Mouse (Mus musculus): ENCODE data around the gene Fetub. TPM values are rescaled to one million over a fixed set of nuclear protein-coding genes. Genes with fewer than 3 reads are reported as not detected.

The Fetub gene
- total RNA-seq, 2 experiments from 2014 or later, result 0.49 to 0.54 TPM

- no peak overlapping the region for H3K4me3 ChIP-seq
- no peak for DNase-seq (ENCODE audit: low spot score in 2 of 2)
- no peak for TF ChIP-seq CTCF (conservative IDR thresholded peaks at IDR 0.05)
- no peak overlapping the region for H3K27ac ChIP-seq
Observed at GRCm38 (mm10) chr16:22955397-22956084, 37.4 kb downstream of the Fetub start.

GRCm38 (mm10) chr16:22956085-22956439, 37.9 kb downstream of the Fetub start:
- DNase-seq (ENCODE audit: low spot score in 2 of 2), result no peak
- no peak for TF ChIP-seq CTCF (conservative IDR thresholded peaks at IDR 0.05)
- Histone ChIP-seq H3K27ac (no peak overlapping the region), H3K4me3 (no peak overlapping the region)

- Histone ChIP-seq H3K27ac (no peak overlapping the region), H3K4me3 (no peak overlapping the region)
- no peak for DNase-seq (ENCODE audit: low spot score in 2 of 2)
- TF ChIP-seq CTCF (conservative IDR thresholded peaks at IDR 0.05), result no peak
Observed at GRCm38 (mm10) chr16:22961073-22961472, 42.9 kb downstream of the Fetub start.

- no peak for DNase-seq (ENCODE audit: low spot score in 2 of 2)
- TF ChIP-seq CTCF (conservative IDR thresholded peaks at IDR 0.05), result no peak
Observed at GRCm38 (mm10) chr16:22962256-22962655, 44.1 kb downstream of the Fetub start.

GRCm38 (mm10) chr16:22963293-22963692, 45.2 kb downstream of the Fetub start:
- no peak overlapping the region for H3K4me3 ChIP-seq
- DNase-seq (ENCODE audit: low spot score in 2 of 2), result no peak
- no peak overlapping the region for H3K27ac ChIP-seq
- TF ChIP-seq CTCF (conservative IDR thresholded peaks at IDR 0.05), result no peak

More at GRCm38 (mm10) chr16:22962256-22962655, 44.1 kb downstream of the Fetub start:
- Histone ChIP-seq H3K27ac (no peak overlapping the region), H3K4me3 (no peak overlapping the region)

- DNase-seq (ENCODE audit: low spot score in 2 of 2), result no peak
- no peak overlapping the region for H3K4me3 ChIP-seq
- TF ChIP-seq CTCF (conservative IDR thresholded peaks at IDR 0.05), result no peak
Observed at GRCm38 (mm10) chr16:22967383-22968030, 49.4 kb downstream of the Fetub start.

More at GRCm38 (mm10) chr16:22967383-22968030, 49.4 kb downstream of the Fetub start:
- no peak overlapping the region for H3K27ac ChIP-seq

Other genes starting within 250 kb of the Fetub start
- gene Crygs, start 106.8 kb upstream of the Fetub start, total RNA-seq (2021), result not detected
- 10 to 100 TPM; 13.6 to 15.9 TPM for gene Tbccd1, start 60.7 kb upstream of the Fetub start, total RNA-seq (2021)
- 10 to 100 TPM; 61.1 to 62.5 TPM for gene Dnajb11, start 60.5 kb upstream of the Fetub start, total RNA-seq (2021)
- gene Ahsg, start 27.1 kb upstream of the Fetub start, total RNA-seq (2021), result not detected
- gene Hrg, start 32.7 kb downstream of the Fetub start, total RNA-seq (2021), result not detected
- gene Kng2, start 111.1 kb downstream of the Fetub start, total RNA-seq (2021), result not detected
- gene Kng1, start 139.5 kb downstream of the Fetub start, total RNA-seq (2021), result not detected
- 100 to 1,000 TPM; 923 to 956 TPM for gene Eif4a2, start 189.1 kb downstream of the Fetub start, total RNA-seq (2021)
- 1 to 10 TPM; 4.8 to 5.3 TPM for gene Rfc4, start 209.4 kb downstream of the Fetub start, total RNA-seq (2021)
- not detected for gene Adipoq, start 228.2 kb downstream of the Fetub start, total RNA-seq (2021)